Mouse (Mus musculus): ENCODE results near the gene Grn.

The Grn gene

DNA sequence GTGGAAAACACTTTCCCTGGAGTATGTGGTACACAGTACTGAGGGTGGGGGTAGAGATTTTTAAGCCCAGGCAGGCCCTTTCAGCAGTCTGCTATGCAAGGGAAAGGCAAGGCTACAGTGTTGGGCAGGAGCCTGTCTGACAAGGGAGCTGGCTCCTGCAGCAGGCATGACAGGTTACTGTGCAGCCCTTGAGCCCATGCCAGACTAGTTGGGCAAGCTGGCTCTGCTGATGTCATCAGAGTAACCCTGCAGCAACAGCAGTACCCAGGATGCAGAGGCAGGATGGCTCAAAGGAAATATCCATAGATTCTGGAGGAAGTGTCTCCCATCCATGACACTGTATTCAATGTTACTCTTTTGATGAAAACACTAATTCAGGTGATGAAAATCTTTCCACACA lies 11.2 kb upstream of the Grn start:
- in situ Hi-C loops (cut with MboI, MseI) = no loop called here

DNA sequence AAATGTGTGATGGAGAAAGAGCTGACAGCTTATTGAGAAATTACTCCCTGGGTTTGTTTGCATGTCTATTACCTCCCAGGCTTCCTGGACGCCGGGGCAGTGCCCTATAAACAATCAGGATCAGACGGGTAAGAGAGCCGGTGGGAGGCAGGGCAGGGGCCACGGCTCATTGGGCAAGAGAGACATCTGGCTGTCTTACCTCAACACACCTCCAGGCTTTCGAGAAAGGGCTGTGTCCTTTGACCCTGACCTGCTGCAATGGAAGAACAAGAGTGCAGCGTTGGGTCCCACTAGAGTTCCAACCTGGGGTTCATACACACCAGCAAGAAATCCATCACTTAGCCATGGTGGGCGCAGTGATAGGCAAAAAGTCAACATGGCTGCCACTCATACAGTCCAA lies 8.6 kb upstream of the Grn start:
- in situ Hi-C loops (cut with MboI, MseI) = no loop called here

DNA sequence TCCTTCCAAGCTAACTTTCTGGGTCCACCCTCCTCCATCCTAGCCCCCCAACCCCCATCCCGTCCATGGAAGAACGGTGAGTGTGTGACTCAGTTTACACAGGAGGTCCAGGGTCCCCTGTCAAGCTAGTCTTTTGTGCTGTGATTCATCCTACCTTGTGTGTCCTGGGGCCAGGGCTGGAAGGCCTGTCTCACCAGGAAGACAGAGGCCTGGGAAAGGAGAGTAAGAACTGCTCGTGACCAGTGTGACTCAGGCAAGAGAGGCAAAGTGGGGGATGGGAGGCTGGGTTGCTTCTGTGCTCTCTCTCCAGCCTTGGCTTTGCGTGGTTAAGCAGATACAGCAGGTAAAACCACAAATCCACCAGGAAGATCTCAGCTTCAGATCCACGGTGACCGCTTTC lies 5.4 kb upstream of the Grn start:
- in situ Hi-C loops (cut with MboI, MseI) = no loop called here

DNA sequence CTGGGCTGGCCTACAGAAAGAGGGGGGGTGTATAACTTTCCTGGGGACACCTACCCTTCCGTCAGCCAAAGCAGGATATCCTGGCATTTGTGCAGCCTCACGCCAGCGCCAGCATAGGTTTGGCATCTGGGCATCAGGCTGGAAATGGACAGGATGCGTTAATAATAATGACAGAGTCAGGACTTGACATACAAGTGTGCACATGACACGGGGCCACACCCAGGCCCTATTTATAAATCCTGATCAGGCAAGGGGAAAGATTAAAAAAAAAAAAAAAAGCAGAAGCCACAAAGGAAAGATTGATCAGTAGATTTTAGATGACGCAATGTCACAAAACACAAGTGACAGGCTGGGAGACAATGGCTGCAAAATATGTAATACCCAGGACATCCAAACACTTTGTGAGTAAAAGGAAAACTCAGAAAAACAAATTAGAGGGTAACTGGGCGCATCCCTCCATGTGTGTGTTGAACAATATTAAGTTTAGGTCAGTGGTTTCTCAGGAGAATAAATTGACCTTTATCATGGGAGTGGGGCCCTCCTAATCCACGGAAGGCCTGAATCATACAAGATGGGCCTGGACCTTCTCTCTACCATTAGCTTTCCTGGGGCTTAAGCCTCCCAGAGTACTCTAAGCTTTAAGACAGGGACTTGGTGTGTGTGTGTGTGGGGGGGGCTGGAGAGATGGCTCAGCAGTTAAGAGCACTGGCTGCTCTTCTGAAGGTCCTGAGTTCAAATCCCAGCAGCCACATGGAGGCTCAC lies 4.4 kb upstream of the Grn start:
- in situ Hi-C loops (cut with MboI, MseI) = no loop called here

DNA sequence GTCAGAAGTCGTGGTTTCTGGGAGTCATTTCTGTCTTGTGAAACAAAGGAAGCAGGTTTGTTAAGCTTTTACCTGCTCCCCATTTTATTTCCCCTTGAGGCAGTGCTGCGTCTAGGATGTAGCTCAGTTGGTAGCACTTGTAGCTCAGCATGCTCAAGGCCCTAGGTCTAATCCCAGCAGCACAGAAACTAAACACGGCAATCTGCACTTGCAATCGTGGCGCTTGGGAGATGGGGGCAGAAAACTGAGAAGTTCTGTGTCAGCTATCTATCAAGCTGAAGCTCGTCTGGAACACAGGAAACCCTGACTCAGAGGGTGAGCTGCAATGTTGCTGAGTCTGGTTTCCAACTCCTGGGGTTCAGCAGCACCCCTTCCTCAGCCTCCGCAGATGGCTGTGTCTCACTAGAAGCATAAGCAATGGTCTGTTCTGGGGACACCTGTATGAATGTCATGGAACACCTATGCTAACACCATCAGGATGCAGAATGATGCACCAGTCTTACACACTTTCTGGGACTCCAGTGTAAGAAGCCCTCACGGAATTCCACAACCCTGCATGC lies 1.1 kb upstream of the Grn start:
- in situ Hi-C loops (cut with MboI, MseI) = no loop called here

DNA sequence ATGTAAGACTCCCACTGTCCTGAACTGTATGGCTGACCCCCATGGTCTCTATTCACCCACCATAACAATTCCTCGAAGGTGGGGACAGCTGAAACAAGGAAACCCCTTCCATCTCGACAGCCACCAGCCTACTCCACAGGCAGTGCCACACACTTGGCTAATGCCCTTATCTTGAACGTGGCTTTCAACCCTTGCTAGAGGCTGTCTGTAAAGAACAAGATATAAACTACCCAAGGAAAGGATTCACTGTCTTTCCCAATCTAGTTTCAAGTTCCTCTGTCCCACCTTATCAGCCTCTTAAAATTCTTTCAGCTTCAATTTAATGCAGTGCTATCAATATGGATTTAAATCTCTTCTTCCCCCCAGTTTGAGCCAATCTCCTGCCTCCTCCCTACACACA lies 564 bp upstream of the Grn start:
- in situ Hi-C loops (cut with MboI, MseI) = no loop called here

DNA sequence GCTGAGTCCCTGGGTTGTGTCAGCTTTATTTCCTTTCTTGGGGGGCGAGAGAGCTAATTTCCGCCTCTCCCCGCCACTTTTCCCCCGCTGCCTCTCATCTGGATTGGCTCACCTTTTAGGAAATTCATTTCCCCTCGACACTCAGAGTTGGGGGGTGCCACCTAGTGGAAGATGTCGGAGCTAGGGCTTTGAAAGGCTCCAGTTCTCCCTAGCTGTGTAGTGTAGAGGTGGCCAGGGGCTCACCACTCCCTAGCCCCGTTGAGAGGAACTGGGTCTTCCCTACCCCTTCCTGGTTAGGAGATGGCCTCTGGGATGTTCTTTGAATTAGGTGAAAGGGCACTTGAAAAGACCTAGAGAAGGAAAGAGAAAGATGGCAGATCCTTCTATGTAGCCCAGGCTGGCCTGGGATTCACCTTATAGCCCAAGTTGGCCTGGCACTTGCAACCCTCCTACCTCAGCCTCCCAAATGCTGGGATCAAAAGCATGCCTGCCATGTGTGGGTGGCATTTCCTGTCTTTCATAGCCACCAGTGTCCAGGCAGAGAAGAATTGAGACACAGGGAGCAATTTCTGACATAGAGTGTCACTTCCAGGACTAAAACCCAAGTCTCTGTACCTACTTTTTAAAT lies 1.0 kb downstream of the Grn start:
- in situ Hi-C loops (cut with MboI, MseI) = loop anchor here (5.0 to 10.0 kb wide), 2 partner anchors 119 to 136 kb away; partner anchors contain the start of gene Atxn7l3 (in 1 of the 2)

DNA sequence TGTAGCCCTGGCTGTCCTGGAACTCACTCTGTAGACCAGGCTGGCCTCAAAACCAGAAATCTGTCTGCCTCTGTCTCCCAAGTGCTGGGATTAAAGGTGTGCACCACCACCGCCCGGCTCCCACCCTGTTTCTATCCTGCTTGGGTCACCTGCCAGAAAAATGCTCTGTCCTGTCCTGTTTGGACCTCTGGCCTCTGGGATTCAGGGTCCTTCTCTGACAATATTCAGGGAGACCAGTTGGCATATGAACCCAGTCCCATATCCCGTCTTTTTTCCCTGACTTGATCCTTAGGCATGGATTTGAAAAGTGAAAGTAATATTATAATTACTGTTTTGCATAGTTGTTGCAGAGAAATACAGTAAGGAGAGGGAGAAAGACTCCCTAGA lies 1.6 kb downstream of the Grn start:
- in situ Hi-C loops (cut with MboI, MseI) = loop anchor here (5.0 to 10.0 kb wide), 2 partner anchors 119 to 137 kb away; partner anchors contain the start of gene Atxn7l3 (in 1 of the 2)

DNA sequence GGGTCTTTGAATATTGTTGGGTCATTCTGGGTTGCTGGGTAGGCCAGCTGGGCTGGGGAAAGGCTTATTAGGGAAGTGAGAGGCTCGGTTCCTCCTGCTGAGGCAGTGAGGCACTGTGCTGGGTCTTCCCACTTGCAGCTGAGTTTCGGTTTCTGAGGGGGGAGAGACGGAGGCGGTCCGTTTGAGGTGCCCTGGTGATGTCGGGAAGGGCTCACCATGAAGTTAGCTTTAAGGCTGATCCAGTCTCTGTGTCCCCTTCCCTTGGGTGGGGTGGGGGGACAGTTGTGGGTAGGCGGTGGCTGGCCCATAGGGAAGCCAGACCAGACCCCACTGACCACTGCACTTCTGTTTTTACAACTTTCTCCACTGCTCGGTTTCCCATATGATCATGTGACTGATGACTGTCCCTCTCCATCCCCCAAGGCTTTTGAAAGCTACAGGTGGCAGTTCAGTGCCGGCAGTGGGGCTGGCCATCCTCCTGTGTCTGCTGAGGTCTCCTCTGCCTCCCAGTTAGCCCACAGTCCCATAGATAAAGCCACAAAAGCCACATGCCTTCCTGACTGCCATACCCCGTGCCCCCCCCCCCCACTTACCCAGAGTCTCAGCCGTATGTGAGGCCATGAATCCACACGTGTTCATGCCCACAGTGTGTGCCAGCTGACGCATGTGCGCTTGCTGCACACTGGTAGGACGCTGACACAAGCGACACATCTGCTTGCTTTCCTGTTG lies 2.2 kb downstream of the Grn start:
- in situ Hi-C loops (cut with MboI, MseI) = loop anchor here (5.0 to 10.0 kb wide), 2 partner anchors 120 to 137 kb away; partner anchors contain the start of gene Atxn7l3 (in 1 of the 2)

DNA sequence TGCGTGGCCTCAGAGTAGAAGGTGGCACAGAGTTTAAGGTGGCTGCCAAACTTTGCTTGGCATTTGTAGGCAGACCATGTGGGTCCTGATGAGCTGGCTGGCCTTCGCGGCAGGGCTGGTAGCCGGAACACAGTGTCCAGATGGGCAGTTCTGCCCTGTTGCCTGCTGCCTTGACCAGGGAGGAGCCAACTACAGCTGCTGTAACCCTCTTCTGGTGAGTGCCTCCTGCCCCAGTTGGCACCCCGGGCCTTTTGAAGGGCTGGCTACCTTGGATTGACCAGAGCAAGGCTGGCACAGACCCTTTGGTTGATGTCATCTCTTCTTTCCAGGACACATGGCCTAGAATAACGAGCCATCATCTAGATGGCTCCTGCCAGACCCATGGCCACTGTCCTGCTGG lies 2.8 kb downstream of the Grn start:
- in situ Hi-C loops (cut with MboI, MseI) = loop anchor here (5.0 to 10.0 kb wide), 2 partner anchors 121 to 138 kb away; partner anchors contain the start of gene Atxn7l3 (in 1 of the 2)

DNA sequence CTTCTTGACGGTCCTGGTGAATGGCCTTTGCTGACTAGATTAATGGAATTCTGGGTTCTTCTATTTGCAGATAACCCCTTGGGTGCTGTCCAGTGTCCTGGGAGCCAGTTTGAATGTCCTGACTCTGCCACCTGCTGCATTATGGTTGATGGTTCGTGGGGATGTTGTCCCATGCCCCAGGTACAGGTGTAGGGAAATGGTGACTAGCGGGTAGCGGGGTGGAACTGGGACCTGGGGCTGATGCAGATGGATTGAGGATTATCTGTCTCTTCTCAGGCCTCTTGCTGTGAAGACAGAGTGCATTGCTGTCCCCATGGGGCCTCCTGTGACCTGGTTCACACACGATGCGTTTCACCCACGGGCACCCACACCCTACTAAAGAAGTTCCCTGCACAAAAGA lies 3.8 kb downstream of the Grn start:
- in situ Hi-C loops (cut with MboI, MseI) = loop anchor here (5.0 to 10.0 kb wide), 2 partner anchors 122 to 139 kb away; partner anchors contain the start of gene Atxn7l3 (in 1 of the 2)

DNA sequence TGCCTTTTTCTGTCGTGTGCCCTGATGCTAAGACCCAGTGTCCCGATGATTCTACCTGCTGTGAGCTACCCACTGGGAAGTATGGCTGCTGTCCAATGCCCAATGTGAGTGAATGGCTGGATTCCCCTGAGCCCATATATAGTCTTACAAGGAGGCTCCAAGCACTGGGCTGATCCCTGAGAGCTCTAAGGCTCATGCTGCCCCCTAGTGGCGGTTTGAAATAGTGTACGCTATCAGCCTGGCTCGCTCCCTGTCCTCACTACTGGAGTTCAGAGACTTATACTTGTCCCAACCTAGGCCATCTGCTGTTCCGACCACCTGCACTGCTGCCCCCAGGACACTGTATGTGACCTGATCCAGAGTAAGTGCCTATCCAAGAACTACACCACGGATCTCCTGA lies 4.3 kb downstream of the Grn start:
- in situ Hi-C loops (cut with MboI, MseI) = loop anchor here (5.0 to 10.0 kb wide), 2 partner anchors 122 to 140 kb away; partner anchors contain the start of gene Atxn7l3 (in 1 of the 2)

DNA sequence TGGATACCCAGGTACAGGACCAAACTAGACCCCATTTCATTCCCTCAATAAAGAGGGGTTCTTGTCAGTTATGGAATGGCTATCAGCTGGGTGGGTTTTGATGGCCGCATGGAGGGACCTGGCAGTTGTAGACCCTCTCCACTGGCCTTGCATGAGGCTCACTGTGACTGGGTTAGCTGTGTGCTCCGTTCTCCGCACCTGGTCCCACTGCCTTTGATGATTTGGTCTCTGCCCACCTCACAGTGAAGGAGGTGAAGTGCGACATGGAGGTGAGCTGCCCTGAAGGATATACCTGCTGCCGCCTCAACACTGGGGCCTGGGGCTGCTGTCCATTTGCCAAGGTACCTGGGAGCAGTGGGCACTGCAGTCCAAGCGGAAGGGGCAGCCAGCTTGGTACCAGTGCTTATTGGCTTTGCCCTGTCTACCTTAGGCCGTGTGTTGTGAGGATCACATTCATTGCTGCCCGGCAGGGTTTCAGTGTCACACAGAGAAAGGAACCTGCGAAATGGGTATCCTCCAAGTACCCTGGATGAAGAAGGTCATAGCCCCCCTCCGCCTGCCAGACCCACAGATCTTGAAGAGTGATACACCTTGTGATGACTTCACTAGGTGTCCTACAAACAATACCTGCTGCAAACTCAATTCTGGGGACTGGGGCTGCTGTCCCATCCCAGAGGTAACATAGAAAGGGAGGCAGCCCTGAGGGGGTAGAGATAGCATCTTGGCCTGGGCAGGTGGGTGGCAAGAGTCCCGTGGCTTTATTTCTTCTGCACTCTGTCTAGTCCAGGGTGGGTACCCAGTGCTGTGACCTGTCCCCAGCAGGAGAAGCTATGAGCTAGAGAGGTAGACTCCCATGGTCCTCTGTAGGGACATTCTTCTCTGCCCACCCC lies 4.9 kb downstream of the Grn start:
- in situ Hi-C loops (cut with MboI, MseI) = loop anchor here (5.0 to 10.0 kb wide), 2 partner anchors 123 to 140 kb away; partner anchors contain the start of gene Atxn7l3 (in 1 of the 2)

DNA sequence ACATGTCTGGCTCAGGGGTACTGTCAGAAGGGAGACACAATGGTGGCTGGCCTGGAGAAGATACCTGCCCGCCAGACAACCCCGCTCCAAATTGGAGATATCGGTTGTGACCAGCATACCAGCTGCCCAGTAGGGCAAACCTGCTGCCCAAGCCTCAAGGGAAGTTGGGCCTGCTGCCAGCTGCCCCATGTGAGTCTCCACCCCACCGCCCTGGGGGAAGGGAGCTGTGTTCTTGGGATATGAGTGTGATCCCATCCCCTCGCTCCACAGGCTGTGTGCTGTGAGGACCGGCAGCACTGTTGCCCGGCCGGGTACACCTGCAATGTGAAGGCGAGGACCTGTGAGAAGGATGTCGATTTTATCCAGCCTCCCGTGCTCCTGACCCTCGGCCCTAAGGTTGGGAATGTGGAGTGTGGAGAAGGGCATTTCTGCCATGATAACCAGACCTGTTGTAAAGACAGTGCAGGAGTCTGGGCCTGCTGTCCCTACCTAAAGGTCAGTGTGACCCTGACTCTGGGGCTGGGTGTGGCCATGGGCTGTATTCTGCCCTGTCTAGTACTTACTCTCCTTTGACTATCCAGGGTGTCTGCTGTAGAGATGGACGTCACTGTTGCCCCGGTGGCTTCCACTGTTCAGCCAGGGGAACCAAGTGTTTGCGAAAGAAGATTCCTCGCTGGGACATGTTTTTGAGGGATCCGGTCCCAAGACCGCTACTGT lies 5.8 kb downstream of the Grn start:
- in situ Hi-C loops (cut with MboI, MseI) = loop anchor here in 1 of 2 experiments (10.0 kb wide), 1 partner anchor 141 kb away; the partner anchor contains the start of gene Atxn7l3

DNA sequence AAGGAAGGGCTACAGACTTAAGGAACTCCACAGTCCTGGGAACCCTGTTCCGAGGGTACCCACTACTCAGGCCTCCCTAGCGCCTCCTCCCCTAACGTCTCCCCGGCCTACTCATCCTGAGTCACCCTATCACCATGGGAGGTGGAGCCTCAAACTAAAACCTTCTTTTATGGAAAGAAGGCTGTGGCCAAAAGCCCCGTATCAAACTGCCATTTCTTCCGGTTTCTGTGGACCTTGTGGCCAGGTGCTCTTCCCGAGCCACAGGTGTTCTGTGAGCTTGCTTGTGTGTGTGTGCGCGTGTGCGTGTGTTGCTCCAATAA lies 6.3 kb downstream of the Grn start:
- in situ Hi-C loops (cut with MboI, MseI) = loop anchor here in 1 of 2 experiments (10.0 kb wide), 1 partner anchor 142 kb away; the partner anchor contains the start of gene Atxn7l3

DNA sequence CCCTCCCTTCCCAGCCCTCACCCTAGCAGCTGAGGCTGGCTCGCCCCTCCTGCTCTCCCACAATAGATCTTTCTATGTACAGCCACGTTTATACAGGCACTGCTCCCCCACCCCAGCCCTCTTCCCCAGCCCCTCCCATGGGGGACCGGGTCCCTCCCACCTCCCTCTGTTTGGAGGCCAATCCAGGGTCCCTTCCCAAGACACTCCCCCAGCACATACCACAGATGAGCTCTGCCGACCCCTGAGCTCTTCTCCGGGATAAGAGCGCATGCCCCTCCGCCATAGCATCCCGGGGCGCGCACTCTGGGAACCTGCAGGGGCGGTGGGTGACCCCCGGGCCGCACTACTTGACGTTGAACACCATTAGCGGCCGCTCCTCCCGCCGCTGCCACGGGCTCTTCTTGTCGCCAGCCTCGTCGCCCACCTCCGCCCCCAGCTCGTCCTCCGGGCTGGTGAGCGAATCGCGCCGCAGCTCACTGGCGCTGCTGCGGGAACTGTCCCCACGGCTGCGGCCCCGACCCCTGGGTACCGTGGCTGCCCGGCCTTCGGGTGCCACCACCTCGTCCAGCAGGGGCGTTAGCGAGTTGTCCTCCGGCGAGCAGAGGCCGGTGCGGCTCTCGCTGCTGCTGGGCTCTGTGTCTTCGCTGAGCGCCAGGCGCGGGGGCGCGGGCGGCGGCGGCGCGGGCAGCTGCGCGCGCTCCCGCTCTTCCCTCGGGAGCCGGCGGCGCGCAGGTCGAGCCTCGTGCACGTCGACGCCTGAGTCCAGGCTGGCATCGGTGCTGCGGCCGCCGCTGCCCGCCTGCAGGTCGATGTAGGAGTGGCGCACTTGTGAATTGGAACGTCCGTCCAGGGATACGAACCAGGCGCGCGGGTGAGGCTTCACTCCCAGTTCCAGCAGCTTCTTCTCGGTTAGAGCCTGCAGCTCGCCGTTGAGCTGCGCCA lies 7.3 kb downstream of the Grn start:
- in situ Hi-C loops (cut with MboI, MseI) = loop anchor here in 1 of 2 experiments (10.0 kb wide), 1 partner anchor 143 kb away; the partner anchor contains the start of gene Atxn7l3

DNA sequence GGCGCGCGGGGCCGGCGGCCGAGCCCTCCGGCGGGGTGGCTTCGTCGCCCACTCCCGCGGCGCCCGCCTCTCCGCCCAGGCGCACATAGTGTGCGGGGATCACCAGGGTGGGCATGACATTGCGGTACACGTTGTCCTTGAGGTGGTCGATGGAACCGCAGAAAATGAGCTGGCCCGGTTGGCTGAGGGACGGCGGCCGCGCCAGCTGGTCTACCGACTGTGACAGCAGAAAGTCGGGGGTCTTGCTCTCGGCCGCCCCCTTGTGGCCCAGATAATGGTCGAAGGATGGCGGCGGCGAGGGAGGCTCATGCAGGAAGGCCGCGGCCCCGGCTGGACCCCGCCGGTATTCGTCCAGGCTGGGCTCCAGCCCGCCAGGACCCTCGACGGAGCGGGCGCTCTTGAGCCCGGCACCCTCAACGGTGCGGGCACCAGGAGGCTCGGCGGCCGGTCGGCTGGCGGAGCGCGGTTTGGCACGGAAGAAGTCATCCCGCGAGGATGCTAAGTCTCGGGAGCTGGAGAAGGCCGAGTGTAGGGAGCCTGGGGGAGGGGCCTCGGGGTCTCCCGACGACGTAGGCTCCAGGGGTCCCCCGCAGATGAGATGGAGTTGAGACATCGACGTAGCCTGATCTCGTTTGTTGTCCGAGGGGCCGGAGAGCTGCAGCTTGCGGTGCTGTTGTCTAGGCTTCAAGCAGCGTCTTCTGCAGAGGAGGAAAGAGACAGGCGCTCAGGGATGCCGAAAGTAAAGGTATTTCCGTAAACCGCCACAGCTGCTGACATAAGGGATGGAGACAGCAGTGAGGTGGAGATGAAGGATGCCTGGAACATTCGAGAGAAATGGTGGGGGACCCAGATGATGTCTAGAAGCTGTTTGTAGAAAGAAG lies 8.3 kb downstream of the Grn start:
- in situ Hi-C loops (cut with MboI, MseI) = loop anchor here in 1 of 2 experiments (10.0 kb wide), 1 partner anchor 144 kb away; the partner anchor contains the start of gene Atxn7l3
